Mouse (Mus musculus) urinary bladder, adult 2 months (tissue): ENCODE data around the gene Gm17359. TPM values are rescaled to one million over a fixed set of nuclear protein-coding genes. Genes with fewer than 3 reads are reported as not detected.

Source experiments
- DNase-seq: peaks from one replicate; pipeline ENCODE4 v3.0.0; 2022; ENCODE audit warnings: low spot score
- polyA plus RNA-seq: library from polyadenylated mRNA; depleted of rRNA; stranded (reverse); fragments of >200 nt; gene quantifications from 2 replicates; pipeline ENCODE4 v1.2.3, GENCODE M21; 2012

The Gm17359 gene
- polyA plus RNA-seq, 1 experiment, result not detected

GRCm38 (mm10) chr3:79349311-79349710, 12.8 kb downstream of the Gm17359 start:
- DNase-seq, result no peak

- DNase-seq, result no peak
Measured at GRCm38 (mm10) chr3:79358721-79359120, 22.3 kb downstream of the Gm17359 start.

- DNase-seq, result no peak
Measured at GRCm38 (mm10) chr3:79360317-79361101, 24.0 kb downstream of the Gm17359 start.

GRCm38 (mm10) chr3:79366098-79366497, 29.6 kb downstream of the Gm17359 start:
- DNase-seq, result no peak

- no peak for DNase-seq
Measured at GRCm38 (mm10) chr3:79368306-79368705, 31.8 kb downstream of the Gm17359 start.

GRCm38 (mm10) chr3:79370385-79370929, 34.0 kb downstream of the Gm17359 start:
- no peak for DNase-seq

GRCm38 (mm10) chr3:79371506-79372195, 35.2 kb downstream of the Gm17359 start:
- DNase-seq, result no peak

GRCm38 (mm10) chr3:79373930-79374329, 37.5 kb downstream of the Gm17359 start:
- no peak for DNase-seq

GRCm38 (mm10) chr3:79378086-79378485, 41.6 kb downstream of the Gm17359 start:
- DNase-seq, result no peak

GRCm38 (mm10) chr3:79379255-79379836, 42.9 kb downstream of the Gm17359 start:
- no peak for DNase-seq

GRCm38 (mm10) chr3:79379873-79380595, 43.6 kb downstream of the Gm17359 start:
- no peak for DNase-seq

- DNase-seq, result no peak
Measured at GRCm38 (mm10) chr3:79381398-79381797, 44.9 kb downstream of the Gm17359 start.

GRCm38 (mm10) chr3:79385434-79386029, 49.1 kb downstream of the Gm17359 start:
- no peak for DNase-seq

GRCm38 (mm10) chr3:79389081-79389480, 52.6 kb downstream of the Gm17359 start:
- DNase-seq, result no peak

- DNase-seq, result no peak
Measured at GRCm38 (mm10) chr3:79400552-79400951, 64.1 kb downstream of the Gm17359 start.

- DNase-seq, result no peak
Measured at GRCm38 (mm10) chr3:79402056-79402455, 65.6 kb downstream of the Gm17359 start.

GRCm38 (mm10) chr3:79408546-79408945, 72.1 kb downstream of the Gm17359 start:
- no peak for DNase-seq

GRCm38 (mm10) chr3:79409927-79410628, 73.6 kb downstream of the Gm17359 start:
- no peak for DNase-seq

- no peak for DNase-seq
Measured at GRCm38 (mm10) chr3:79410629-79410995, 74.2 kb downstream of the Gm17359 start.

GRCm38 (mm10) chr3:79411666-79412065, 75.2 kb downstream of the Gm17359 start:
- no peak for DNase-seq

GRCm38 (mm10) chr3:79413492-79413891, 77.0 kb downstream of the Gm17359 start:
- no peak for DNase-seq
